Mouse (Mus musculus): ENCODE measurements around the gene Nsd1. TPM values are rescaled to one million over a fixed set of nuclear protein-coding genes. Genes with fewer than 3 reads are reported as not detected.

The Nsd1 gene
- polyA plus RNA-seq, 1 experiment from 2014 or later = 83.0 TPM

DNA sequence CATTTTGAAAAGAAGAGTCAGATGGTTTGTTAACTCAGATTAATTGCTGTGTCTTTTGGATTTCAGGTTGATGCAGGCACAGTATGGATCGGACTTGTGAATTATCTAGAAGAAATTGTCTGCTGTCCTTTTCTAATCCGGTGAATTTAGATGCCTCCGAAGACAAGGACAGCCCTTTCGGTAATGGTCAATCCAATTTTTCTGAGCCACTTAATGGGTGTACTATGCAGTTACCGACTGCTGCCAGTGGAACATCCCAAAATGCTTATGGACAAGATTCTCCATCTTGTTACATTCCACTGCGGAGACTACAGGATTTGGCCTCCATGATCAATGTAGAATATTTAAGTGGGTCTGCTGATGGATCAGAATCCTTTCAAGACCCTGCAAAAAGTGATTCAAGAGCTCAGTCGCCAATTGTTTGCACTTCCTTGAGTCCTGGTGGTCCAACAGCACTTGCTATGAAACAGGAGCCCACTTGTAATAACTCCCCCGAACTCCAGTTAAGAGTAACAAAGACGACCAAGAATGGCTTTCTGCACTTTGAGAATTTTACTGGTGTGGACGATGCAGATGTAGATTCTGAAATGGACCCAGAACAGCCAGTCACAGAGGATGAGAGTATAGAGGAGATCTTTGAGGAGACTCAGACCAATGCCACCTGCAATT, 3.7 kb downstream of the Nsd1 start:
- peaks cover 56% of the 10 kb centered on the region for H3K4me1 ChIP-seq
- no peaks in the 10 kb centered on the region; the same call in 1 of the 2 replicates for H3K9me3 ChIP-seq
- ATAC-seq (ENCODE audit: insufficient number of reproducible peaks, insufficient read depth, low FRiP score, low TSS enrichment, low read depth) = no peak
- WGBS = 57% methylated on average over 10 of the region's 10 CpGs
- peak overlapping the region; percentile 97 for H3K27ac ChIP-seq
- H3K4me3 ChIP-seq = peak overlapping the region; percentile 86
- no peaks in the 10 kb centered on the region for H3K27me3 ChIP-seq
- H3K36me3 ChIP-seq = peaks cover 45% of the 10 kb centered on the region
- peak overlapping the region; percentile 94 for H3K9ac ChIP-seq
- H3K4me2 ChIP-seq = peak overlapping the region; percentile 86

DNA sequence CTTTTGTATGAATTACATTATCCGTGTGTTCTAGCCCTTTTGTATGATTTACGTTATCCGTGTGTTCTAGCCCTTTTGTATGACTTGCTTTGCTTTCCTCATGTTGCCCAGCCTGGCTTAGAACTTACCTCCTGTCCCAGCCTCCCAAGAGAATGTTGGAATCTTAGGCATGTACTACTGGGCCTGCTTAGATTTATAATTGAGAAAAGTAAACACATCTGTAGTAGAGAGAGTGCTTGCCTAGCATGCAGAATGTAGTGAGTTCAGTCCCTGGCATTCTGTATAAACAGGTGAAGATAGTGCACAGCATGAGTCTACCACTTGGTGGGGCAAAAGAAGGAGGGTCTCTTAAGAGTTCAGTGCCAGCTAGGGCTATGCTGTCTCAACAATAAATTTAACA, 14.8 kb downstream of the Nsd1 start:
- Histone ChIP-seq H3K27me3 (no peaks in the 10 kb centered on the region), H3K4me1 (no peaks in the 10 kb centered on the region), H3K4me2 (no peak overlapping the region), H3K36me3 (peaks cover 76% of the 10 kb centered on the region), H3K9ac (no peak overlapping the region), H3K27ac (no peak overlapping the region), H3K4me3 (no peak overlapping the region), H3K9me3 (no peaks in the 10 kb centered on the region)
- ATAC-seq (ENCODE audit: insufficient number of reproducible peaks, insufficient read depth, low FRiP score, low TSS enrichment, low read depth) = no peak
- WGBS = 89% methylated on average over 3 of the region's 3 CpGs

DNA sequence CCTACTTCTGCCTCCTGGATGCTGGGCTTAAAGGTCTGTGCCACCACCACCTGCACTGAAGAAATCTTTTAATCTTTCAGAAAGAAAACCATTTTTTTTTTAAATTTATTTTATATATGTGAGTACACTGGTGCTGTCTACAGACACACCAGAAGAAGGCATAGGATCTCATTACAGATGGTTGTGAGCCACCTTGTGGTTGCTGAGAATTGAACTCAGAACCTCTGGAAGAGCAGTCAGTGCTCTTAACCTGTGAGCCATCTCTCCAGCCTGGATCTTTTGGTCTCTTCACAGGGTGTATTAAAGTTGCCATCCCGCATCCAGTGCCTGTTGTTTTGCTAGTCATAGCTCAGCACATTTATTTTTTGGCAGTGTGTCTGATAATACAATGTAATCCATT, 21.1 kb downstream of the Nsd1 start:
- H3K9ac ChIP-seq = no peak overlapping the region
- ATAC-seq (ENCODE audit: insufficient number of reproducible peaks, insufficient read depth, low FRiP score, low TSS enrichment, low read depth) = no peak
- H3K27ac ChIP-seq = no peak overlapping the region
- H3K4me2 ChIP-seq = no peak overlapping the region
- H3K4me3 ChIP-seq = no peak overlapping the region
- H3K27me3 ChIP-seq = no peaks in the 10 kb centered on the region
- no peaks in the 10 kb centered on the region for H3K4me1 ChIP-seq
- H3K36me3 ChIP-seq = peaks cover 68% of the 10 kb centered on the region
- WGBS = 90% methylated on average over 1 of the region's 1 CpGs
- H3K9me3 ChIP-seq = no peaks in the 10 kb centered on the region

DNA sequence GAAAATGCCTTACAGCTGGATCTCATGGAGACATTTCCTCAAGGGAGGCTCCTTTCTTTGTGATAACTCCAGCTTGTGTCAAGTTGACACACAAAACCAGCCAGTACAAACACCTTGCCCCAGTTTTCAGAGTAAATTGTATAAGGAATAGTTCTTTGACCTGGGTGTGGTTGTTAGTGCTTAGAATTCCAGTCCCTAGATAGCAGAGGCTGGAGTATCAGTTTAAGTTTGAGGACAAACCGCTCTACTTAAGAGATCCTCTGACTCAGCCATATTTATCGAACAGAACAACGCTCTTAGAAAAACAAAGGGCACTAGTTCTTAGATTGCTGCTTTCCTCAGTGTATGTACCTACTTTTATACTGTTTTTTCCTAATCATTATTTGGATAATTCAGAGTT, 33.6 kb downstream of the Nsd1 start:
- Histone ChIP-seq H3K4me1 (no peaks in the 10 kb centered on the region), H3K27me3 (no peaks in the 10 kb centered on the region), H3K27ac (no peak overlapping the region), H3K4me2 (no peak overlapping the region), H3K36me3 (peaks cover 95% of the 10 kb centered on the region), H3K4me3 (no peak overlapping the region), H3K9me3 (no peaks in the 10 kb centered on the region), H3K9ac (no peak overlapping the region)
- WGBS = 96% methylated on average over 3 of the region's 3 CpGs
- ATAC-seq (ENCODE audit: insufficient number of reproducible peaks, insufficient read depth, low FRiP score, low TSS enrichment, low read depth) = no peak

DNA sequence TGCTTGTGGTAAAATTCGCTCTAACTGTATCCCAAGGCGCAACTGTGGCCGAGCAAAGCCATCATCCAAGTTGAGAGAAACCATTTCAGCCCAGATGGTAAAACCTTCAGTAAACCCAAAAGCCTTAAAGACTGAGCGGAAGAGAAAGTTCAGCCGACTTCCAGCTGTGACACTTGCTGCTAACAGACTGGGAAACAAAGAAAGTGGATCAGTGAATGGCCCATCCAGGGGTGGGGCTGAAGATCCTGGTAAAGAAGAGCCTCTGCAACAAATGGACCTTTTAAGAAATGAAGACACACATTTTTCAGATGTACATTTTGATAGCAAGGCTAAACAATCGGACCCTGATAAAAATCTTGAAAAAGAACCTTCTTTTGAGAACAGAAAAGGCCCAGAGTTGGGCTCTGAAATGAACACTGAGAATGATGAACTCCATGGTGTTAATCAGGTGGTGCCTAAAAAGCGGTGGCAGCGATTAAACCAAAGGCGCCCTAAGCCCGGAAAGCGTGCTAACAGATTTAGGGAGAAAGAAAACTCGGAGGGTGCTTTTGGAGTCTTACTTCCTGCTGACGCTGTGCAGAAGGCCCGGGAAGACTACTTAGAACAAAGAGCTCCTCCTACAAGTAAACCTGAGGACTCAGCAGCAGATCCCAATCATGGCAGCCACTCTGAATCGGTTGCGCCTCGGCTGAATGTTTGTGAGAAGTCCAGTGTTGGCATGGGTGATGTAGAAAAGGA, 37.9 kb downstream of the Nsd1 start:
- H3K9me3 ChIP-seq = no peaks in the 10 kb centered on the region
- no peak for ATAC-seq (ENCODE audit: insufficient number of reproducible peaks, insufficient read depth, low FRiP score, low TSS enrichment, low read depth)
- no peaks in the 10 kb centered on the region for H3K4me1 ChIP-seq
- WGBS = 91% methylated on average over 17 of the region's 17 CpGs
- H3K9ac ChIP-seq = no peak overlapping the region
- peaks cover 75% of the 10 kb centered on the region for H3K36me3 ChIP-seq
- no peak overlapping the region for H3K27ac ChIP-seq
- no peak overlapping the region for H3K4me3 ChIP-seq
- H3K4me2 ChIP-seq = no peak overlapping the region
- H3K27me3 ChIP-seq = no peaks in the 10 kb centered on the region

DNA sequence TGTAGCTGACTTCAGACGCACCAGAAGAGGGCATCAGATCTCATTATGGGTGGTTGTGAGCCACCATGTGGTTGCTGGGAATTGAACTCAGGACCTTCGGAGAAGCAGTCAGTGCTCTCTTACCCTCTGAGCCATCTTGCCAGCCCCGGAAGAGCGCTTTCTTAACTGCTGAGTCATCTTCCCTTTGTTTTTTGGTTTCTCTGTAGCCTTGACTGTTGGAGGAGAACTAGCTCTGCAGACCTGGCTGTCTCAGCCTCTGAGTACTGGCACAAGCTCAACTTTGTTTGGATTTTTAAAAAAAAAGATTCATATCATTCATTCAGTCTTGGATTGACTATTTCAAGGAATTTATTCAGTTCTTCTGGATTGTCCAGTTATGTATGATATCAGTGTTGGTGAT, 39.7 kb downstream of the Nsd1 start:
- Histone ChIP-seq H3K9ac (no peak overlapping the region), H3K4me3 (no peak overlapping the region), H3K4me2 (no peak overlapping the region), H3K9me3 (no peaks in the 10 kb centered on the region), H3K27ac (no peak overlapping the region), H3K4me1 (no peaks in the 10 kb centered on the region), H3K27me3 (no peaks in the 10 kb centered on the region), H3K36me3 (peaks cover 63% of the 10 kb centered on the region)
- no peak for ATAC-seq (ENCODE audit: insufficient number of reproducible peaks, insufficient read depth, low FRiP score, low TSS enrichment, low read depth)
- 90% methylated on average over 4 of the region's 4 CpGs for WGBS

DNA sequence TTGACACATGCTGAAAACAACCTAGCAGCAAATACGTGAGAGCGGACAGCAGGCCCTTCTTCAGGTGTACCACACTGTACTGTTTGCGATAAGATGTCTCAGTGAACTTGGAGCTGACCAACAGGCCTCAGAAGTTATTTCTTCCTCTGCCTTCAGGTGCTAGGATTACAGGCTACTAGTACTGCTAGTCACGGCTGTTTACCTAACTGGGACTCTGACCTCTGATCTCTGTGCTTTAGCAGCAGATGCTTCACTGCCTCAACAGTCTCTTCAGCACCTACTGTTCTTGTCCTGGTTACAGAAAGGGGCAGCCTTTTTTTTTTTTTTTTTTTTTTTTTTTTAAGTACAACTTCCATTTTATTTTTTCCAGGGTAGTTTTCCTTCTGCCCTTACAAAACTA, 43.2 kb downstream of the Nsd1 start:
- no peak overlapping the region for H3K9ac ChIP-seq
- no peak overlapping the region for H3K4me3 ChIP-seq
- peaks cover 38% of the 10 kb centered on the region for H3K36me3 ChIP-seq
- no peak overlapping the region for H3K4me2 ChIP-seq
- WGBS = 87% methylated on average over 4 of the region's 4 CpGs
- no peak for ATAC-seq (ENCODE audit: insufficient number of reproducible peaks, insufficient read depth, low FRiP score, low TSS enrichment, low read depth)
- H3K27ac ChIP-seq = no peak overlapping the region
- H3K27me3 ChIP-seq = no peaks in the 10 kb centered on the region
- no peaks in the 10 kb centered on the region for H3K4me1 ChIP-seq
- no peaks in the 10 kb centered on the region for H3K9me3 ChIP-seq

DNA sequence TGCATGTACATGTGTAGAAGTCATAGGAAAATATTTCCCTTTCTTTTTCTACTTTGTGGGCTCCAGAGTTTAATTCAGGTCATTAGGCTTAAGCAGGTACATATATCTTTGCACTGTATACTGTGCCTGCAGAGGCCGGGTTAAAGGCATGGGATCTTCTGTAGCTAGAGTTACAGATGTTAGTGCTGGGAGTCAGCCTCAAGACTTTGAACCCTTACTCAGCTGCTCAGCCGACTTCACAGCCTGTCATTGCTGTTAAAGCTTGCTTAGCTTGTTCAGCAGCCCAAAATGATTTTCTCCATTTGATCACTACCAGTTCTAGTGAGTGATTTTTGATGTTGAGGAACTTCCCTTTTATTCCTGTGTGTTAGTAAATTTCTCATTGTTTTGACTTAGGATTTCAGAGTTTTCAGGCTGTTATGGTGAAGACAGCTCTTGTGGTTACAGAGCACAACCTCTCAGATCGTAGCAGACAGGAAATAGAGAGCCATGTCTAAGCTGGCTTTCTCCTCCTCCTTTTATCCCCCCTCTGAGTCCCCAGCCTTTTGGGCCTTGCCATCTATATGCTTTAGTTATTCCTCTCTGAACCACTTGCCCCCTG, 45.6 kb downstream of the Nsd1 start:
- Histone ChIP-seq H3K36me3 (peaks cover 35% of the 10 kb centered on the region), H3K27me3 (no peaks in the 10 kb centered on the region), H3K9ac (no peak overlapping the region), H3K27ac (no peak overlapping the region), H3K4me2 (no peak overlapping the region), H3K4me3 (no peak overlapping the region), H3K9me3 (no peaks in the 10 kb centered on the region), H3K4me1 (no peaks in the 10 kb centered on the region)
- no peak for ATAC-seq (ENCODE audit: insufficient number of reproducible peaks, insufficient read depth, low FRiP score, low TSS enrichment, low read depth)
- WGBS = 61% methylated on average over 3 of the region's 3 CpGs

DNA sequence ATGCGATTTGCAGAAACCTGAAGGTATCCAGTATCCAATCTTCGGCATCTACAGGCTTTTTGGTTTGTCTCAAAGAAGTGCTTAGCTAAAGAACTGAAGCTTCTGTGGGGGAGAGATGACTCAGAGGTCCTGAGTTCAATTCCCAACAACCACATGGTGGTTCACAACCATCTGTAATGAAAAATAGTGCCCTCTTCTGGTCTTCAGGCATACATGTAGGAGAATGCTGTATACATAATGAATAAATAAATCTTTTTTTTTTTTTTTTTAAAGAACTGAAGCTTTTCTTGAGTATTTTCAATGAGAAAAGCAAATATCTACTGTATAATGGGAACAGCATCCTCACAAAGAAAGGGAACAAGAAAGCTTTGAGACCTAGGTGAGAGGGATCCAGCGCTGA, 49.1 kb downstream of the Nsd1 start:
- H3K36me3 ChIP-seq = peaks cover 53% of the 10 kb centered on the region
- WGBS = 96% methylated on average over 3 of the region's 3 CpGs

DNA sequence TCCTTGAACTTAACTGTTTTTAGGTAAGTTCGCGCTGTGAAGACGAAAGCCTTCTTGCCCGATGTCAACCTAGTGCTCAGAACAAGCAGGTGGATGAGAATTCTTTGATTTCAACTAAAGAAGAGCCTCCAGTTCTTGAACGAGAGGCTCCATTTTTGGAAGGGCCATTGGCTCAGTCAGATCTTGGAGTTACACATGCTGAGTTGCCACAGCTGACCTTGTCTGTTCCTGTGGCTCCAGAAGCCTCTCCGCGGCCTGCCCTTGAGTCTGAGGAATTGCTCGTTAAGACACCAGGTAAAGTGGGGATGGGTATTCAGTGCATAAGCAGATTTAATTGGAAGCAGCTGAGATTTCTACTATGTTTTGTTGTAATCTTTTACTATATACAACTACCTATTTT, 51.9 kb downstream of the Nsd1 start:
- Histone ChIP-seq H3K4me3 (no peak overlapping the region), H3K4me1 (no peaks in the 10 kb centered on the region), H3K27me3 (no peaks in the 10 kb centered on the region), H3K36me3 (peaks cover 61% of the 10 kb centered on the region), H3K4me2 (no peak overlapping the region), H3K9me3 (no peaks in the 10 kb centered on the region), H3K9ac (no peak overlapping the region), H3K27ac (no peak overlapping the region)
- WGBS = 95% methylated on average over 8 of the region's 8 CpGs
- ATAC-seq (ENCODE audit: insufficient number of reproducible peaks, insufficient read depth, low FRiP score, low TSS enrichment, low read depth) = no peak

More for the DNA sequence above, 49.1 kb downstream of the Nsd1 start:
- Histone ChIP-seq H3K27me3 (no peaks in the 10 kb centered on the region), H3K4me1 (no peaks in the 10 kb centered on the region), H3K27ac (no peak overlapping the region), H3K9me3 (no peaks in the 10 kb centered on the region), H3K4me3 (no peak overlapping the region), H3K4me2 (no peak overlapping the region), H3K9ac (no peak overlapping the region)
- no peak for ATAC-seq (ENCODE audit: insufficient number of reproducible peaks, insufficient read depth, low FRiP score, low TSS enrichment, low read depth)

DNA sequence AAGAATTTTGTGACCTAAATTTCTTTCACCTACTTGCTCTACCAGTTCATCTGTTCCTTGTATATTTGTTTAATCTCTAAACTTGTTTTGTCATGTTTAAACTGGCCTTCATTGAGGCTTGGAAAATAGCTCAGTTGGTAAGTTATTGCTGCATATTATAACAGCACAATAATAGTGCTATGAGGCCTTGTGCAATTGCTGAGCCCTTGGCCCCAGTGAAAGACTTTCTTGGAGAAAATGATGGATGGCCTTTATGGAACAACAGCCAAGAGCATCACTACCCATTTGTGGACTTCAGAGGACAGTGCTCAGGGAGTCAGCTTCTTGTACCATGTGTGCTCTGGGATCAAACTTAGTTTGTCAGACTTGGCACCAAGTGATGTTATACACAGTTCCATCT, 52.5 kb downstream of the Nsd1 start:
- H3K4me3 ChIP-seq = no peak overlapping the region
- no peaks in the 10 kb centered on the region for H3K9me3 ChIP-seq
- no peaks in the 10 kb centered on the region for H3K4me1 ChIP-seq
- no peaks in the 10 kb centered on the region for H3K27me3 ChIP-seq
- no peak overlapping the region for H3K27ac ChIP-seq
- peaks cover 57% of the 10 kb centered on the region for H3K36me3 ChIP-seq
- no peak overlapping the region for H3K9ac ChIP-seq
- no peak overlapping the region for H3K4me2 ChIP-seq
- ATAC-seq (ENCODE audit: insufficient number of reproducible peaks, insufficient read depth, low FRiP score, low TSS enrichment, low read depth) = no peak

DNA sequence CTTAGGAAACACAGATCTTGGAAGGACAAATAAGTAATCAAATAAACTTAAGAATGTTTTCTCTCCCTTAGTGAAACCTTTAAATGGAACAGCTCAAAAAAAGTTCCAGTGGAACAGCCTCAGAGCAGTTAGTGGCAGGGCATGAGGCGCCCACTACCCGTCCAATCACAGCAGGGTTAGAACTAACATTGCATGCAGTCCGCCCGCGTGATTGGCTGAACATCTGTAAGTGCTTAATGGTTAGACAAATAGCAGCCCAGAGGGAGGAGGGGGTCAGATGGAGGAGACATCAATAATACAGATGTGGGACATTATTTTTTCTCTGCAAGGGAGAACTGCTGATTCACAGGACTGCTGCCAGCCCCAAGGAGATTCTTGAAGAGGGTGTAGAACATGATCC, 67.6 kb downstream of the Nsd1 start:
- Histone ChIP-seq H3K4me3 (no peak overlapping the region), H3K36me3 (peaks cover 62% of the 10 kb centered on the region), H3K27ac (no peak overlapping the region), H3K9me3 (no peaks in the 10 kb centered on the region), H3K27me3 (no peaks in the 10 kb centered on the region), H3K4me2 (no peak overlapping the region), H3K9ac (no peak overlapping the region), H3K4me1 (no peaks in the 10 kb centered on the region)
- WGBS = 56% methylated on average over 5 of the region's 5 CpGs
- no peak for ATAC-seq (ENCODE audit: insufficient number of reproducible peaks, insufficient read depth, low FRiP score, low TSS enrichment, low read depth)

All from embryonic facial prominence, embryonic 13.5 days (tissue).